Comparison of ENCODE assay signal across 8 mouse cellular contexts in the genomic region with DNA sequence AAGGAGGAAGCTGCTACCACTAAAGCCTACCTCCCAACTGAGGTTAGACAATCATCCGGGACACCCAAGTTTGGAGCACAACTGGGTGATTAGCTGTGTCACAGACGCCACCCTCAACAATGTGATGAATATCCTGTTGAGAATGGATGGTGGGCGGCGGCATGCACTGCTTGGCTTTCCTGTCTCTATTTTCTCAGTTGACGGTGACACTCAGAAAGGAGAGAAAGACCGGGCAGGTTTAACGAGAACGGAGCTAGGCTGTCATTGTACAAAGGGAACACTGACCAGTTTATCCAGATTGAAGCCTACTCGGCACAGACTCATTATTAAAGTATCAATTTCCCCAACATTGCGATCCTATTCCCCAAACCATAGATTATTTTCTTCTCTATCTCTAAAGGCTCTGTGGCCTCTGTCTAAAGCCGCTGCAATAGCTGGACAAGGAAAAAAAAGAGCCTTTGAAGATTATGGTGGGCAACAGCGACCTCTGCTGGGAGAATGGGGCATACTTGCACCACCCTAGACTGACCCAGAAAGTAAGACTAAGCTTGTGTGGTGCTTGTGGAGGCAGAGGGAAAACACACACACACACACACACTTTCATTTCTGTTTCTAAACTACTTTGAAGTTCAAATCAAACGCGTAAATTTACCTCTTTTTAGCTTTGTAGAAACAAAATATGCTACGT. TPM values are rescaled to one million over a fixed set of nuclear protein-coding genes. Genes with fewer than 3 reads are reported as not detected.
DNase-seq lines count a peak whose midpoint lies in the region; ATAC-seq and TF ChIP-seq lines count a peak whose summit lies in the region.

No protein-coding gene starts in this region.

- 37% methylated on average over 15 of the region's 15 CpGs for WGBS in spleen, adult 2 months
- WGBS in intestine, embryonic 16.5 days, result 45% methylated on average over 15 of the region's 15 CpGs

- DNase-seq in spleen, adult 2 months (ENCODE audit: low read depth in 1 of 2, low spot score in 2 of 2), result peak in 1 of 2 experiments; percentile 7
- DNase-seq in spleen, adult 12 weeks (ENCODE audit: low spot score), result no peak
- DNase-seq in embryo, embryonic 11 days, result peak; percentile 82
- DNase-seq in gastrocnemius, postnatal 4 days (ENCODE audit: low spot score in 2 of 2), result peak; percentile 71 to 82
- peak; percentile 75 to 88 for DNase-seq in left cerebral cortex, postnatal 25 days (ENCODE audit: low spot score in 2 of 2)
- DNase-seq in mesoderm, embryonic 11.5 days (ENCODE audit: low read depth, low spot score), result peak; percentile 89
- peak; percentile 41 to 46 for DNase-seq in right cerebral cortex, postnatal 36 days (ENCODE audit: low spot score in 2 of 2)

- H3K27ac ChIP-seq in spleen, adult 2 months (ENCODE audit: insufficient read depth, low read length), result no peak overlapping the region
- no peak overlapping the region for H3K27ac ChIP-seq in intestine, embryonic 16.5 days (ENCODE audit: low read length)

- no peak overlapping the region for H3K4me3 ChIP-seq in spleen, adult 2 months (ENCODE audit: extremely low read depth, insufficient read depth, insufficient read length)
- no peak overlapping the region for H3K4me3 ChIP-seq in intestine, embryonic 16.5 days (ENCODE audit: low read length)

- peak; percentile 59; the same call in 1 of the 2 replicates for TF ChIP-seq CTCF in spleen, adult 2 months (IDR thresholded peaks at IDR 0.05; ENCODE audit: extremely low read depth, insufficient read depth, insufficient read length, insufficient replicate concordance)

- no peaks in the 10 kb centered on the region for H3K36me3 ChIP-seq in spleen, adult 2 months (ENCODE audit: control insufficient read depth, insufficient read depth, low read length)
- no peaks in the 10 kb centered on the region for H3K36me3 ChIP-seq in intestine, embryonic 16.5 days (ENCODE audit: control insufficient read depth, insufficient read depth, low read length)

- no peaks in the 10 kb centered on the region for H3K27me3 ChIP-seq in spleen, adult 2 months (ENCODE audit: control insufficient read depth, insufficient read depth, low read length)
- H3K27me3 ChIP-seq in intestine, embryonic 16.5 days (replicated peaks; ENCODE audit: control insufficient read depth, insufficient read depth, low read length), result no peaks in the 10 kb centered on the region

- ATAC-seq in intestine, embryonic 16.5 days, result peak; percentile 82

- H3K4me2 ChIP-seq in intestine, embryonic 16.5 days (ENCODE audit: low read depth, low read length), result 0 out of 2 replicates have a peak overlapping the region, but pooled peaks have one; percentile 24

- H3K9ac ChIP-seq in intestine, embryonic 16.5 days (ENCODE audit: low read depth, low read length), result no peak overlapping the region

- no peaks in the 10 kb centered on the region for H3K4me1 ChIP-seq in spleen, adult 2 months (ENCODE audit: control insufficient read depth, insufficient read depth, insufficient read length)
- peaks cover 5% of the 10 kb centered on the region; the same call in 1 of the 2 replicates for H3K4me1 ChIP-seq in intestine, embryonic 16.5 days (ENCODE audit: control insufficient read depth, insufficient read depth, low read length)

- no peak for TF ChIP-seq POLR2A in spleen, adult 2 months (IDR thresholded peaks at IDR 0.05; ENCODE audit: low read depth, low read length)

- H3K9me3 ChIP-seq in intestine, embryonic 16.5 days (ENCODE audit: control insufficient read depth, low read length), result no peaks in the 10 kb centered on the region

- intact Hi-C loops in left cerebral cortex, postnatal 25 days (cut with DNase I), result loop anchor here (1.0 kb wide), 1 partner anchor 496 kb away; no protein-coding TSS in a partner anchor

RNA-seq across cellular contexts. Expression of a gene that starts 29.0 kb away (rescaled TPM):
- polyA plus RNA-seq in spleen, adult 2 months (2012; rRNA removed), result 0.14 and 0.27 TPM in 2 replicates
- 1 to 10 TPM; 2.0 to 2.2 TPM for total RNA-seq in gastrocnemius, postnatal 4 days (2021)
- polyA plus RNA-seq in intestine, embryonic 16.5 days (2015; fragmentation: Nextera tagmentation; extraction: Ambion mirVana), result 82.9 and 91.2 TPM in 2 replicates
- total RNA-seq in left cerebral cortex, postnatal 25 days (2021), result not detected
